Mouse (Mus musculus): ENCODE measurements at regions not wholly inside any gene's neighbourhood (a gene's known extent, or its start where the extent isn't known, plus 50 kb on each side); places are given as distances from the start of the nearest gene placed in this dataset.
A peak's percentile ranks its signal among the peaks of the same experiment; 100 is the strongest.
"Not testable (repeated sequence)": the region's sequence is repeated elsewhere in the genome, so short reads cannot be mapped to it uniquely, and the experiment has no call there.

DNA sequence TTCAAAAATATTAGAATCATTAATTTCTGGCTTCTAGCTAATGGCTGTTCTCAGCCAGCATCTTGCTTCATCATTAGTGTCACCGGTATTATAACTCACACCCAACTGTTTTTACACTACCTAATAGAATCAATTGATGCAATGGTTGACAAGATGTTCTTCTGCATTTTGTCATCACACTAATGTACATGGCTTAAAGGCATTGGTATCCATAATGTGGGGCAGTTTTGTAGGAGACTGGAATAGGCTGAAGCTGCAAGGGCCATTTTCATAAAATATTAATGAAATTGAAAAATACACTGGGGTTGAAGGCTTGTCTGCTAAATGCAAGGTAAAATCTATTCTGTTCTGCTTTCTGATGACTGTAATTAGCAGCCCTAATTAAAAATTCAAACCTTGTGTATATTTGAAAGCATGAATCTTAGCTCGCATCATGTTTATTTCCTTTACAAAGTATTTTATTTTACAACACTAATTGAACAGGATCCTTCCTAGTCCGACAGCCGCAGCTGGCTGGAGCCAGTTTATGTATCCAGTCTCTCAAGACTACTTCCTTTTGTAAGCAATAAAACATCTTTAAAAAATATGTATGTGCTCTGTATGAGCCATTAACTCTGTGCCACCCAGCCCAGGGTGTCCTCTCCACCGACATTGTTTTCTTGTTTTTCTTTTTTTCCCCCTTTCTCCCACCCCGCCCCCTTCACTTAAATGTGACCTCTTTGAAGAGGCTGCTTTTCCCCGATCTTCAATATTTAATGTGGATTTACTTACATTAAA, 259.6 kb downstream of the Pou4f1 start:
- no peak for DNase-seq

DNA sequence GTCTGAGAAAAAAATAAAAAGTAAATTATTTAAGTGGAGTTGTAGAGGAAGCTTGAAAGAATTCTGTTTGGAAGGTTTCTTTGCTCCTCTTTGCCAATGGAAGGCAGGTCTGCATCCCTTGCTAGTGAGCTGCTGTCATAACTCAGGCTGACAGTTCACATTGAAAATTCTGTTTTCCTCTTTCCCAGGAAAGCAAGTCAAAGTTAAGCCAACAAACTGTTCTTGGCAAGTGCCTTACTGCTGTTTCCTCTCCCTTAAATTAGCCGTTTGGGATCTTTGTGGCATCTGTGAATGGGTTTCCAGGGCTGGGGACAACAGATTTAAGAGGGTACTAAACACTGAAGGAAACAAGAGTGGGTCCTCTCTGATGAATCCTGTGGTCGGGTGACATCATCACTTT, 261.2 kb downstream of the Pou4f1 start:
- DNase-seq = no peak

DNA sequence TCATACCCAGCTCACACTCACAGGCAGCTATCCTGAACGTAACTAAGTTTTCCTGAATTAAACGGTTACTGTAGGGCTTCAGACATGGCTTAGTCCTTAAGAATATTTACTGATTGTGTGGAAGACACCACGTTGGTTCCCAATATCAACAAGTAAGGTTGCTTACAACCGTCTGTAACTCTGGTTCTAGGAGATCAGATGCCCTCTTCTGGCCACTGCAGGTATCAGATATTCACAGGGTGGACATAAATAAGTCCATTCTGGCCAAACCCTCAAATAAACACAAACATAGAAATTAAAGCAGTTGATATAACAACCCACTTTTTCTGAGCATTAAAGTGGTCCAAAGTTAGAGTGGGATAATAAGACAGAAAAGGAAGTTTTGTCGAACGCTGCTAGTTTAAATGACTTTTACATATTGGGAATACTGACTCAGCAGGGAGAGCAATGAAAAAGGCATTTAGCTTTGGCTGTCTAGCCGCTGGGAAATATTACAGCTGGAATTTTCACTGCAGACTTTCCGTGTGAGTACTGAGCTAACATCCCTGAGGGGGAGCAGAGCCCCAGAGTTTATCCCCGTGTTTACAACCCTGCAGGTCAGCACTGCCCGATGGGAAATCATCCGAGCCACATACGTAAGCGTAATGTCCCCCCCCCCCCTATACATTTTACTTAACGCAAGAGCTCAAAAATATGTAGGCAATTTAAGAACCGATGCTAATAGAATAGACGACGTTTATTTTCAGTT, 264.4 kb downstream of the Pou4f1 start:
- no peak for DNase-seq

DNA sequence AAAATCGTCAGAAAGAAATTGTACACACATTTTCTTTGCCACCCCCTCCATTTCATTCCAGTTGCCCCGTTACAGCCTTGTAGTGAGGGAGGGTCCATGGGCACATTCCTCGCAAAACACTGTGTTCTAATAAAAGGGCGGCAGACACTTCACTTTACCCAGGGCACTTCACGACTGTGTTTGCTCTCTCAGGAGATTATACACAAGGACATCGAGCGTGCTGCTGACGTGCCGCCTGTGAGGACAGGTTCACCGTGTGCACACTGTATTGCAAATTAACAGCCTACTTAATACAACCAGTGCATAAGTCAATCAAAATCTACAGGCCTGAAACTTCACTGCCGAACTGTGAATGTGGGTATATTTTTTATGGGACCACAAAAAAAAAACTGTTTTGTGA, 274.6 kb downstream of the Pou4f1 start:
- no peak for DNase-seq

DNA sequence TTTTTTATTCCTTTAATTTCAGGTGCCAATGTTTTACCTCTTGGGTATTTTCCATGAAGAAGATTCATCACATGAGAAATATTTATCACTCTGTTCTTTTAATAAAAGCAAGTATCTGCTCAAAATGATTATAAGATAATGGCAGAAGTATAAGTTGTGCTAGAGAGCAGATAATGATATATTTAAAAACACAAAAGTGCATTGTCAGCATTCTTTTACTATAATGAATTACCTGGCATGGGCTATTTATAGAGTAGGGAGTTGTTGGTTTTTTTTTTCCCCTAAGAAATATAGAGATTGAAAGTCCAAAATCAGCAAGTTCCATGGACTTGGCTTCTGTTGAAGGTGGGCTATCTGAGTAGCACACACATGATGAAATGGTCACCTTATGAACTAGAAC, 292.7 kb downstream of the Pou4f1 start:
- no peak for DNase-seq

DNA sequence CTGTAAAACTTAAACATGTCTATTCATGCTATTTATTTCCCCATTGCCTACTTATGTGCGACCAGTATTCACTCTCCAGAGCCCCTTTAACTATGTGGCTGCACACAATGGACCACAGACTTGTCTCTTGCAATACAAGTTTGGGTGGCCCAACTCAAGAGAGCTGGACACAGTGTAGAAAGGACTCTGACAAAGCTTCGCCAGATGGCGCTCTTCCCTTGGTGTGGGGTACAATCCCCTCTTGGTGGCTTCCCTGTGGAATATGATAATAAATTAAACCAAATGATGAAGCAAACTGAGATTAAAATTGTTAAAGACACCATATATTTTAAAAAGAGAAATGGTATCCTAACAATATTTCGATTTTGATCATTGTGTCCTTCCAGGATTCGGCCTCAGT, 302.6 kb upstream of the Ednrb start:
- DNase-seq = peak; percentile 11

DNA sequence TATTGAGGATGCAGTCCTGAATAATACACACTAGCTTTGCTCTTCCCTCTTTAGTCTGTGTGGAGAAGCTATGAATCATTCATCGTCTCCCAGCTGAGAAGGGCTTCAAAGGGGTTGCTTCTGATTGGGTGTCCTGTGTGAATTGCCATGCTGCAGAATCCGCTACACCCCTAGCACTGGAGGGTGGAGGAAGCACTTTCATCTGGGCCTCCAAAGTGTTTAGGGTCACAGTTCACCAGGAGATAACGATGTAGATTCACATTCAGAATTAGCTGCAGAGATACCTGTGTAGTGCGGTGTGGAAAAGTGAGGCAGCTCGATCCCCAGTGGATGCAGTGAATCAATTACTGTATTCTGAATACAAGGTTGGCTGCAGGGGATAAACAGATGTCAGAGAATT, 301.2 kb upstream of the Ednrb start:
- DNase-seq = no peak

DNA sequence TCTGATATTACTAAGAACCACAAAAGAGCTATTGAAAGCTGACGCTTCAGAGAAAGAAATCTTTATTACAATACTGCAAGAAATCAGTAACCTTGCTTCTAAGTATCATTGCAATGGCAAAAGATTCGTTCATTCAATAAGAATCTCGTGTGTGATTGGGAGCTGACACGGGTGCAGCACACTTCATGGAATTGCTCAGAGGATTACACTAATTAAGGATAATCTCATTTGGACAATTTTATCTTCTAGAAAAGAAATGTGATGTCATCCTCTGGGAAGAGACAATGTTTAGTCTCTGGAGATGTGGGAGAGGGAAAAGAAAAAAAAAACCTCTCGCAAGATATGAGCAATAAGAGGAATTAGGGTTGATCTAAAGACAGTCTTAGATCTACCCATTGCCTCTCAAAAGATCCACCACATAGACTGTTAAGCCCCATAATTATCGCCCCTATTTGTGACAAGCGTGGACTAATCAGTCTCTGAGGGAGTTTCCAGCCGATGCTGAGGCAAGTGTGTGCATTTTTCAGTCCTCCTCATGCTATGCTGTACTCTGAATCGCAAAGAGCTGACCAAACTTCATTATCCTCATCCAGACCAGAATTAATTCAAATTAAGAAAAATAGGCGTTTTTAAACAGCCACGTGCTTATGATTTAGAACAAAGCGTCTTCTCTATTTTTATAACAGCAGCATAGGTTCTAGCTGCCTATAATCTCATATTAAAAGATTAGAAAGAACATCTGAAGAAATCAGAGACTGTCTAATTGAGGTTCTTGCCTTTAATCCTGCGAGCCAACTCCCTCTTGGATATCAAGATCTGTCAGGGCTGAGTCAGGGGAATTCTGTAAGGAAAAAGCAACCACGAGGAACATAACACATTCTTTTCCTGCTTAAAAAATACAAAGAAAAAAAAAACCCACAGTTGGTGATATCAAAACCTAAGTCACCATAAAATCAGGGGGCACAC, 271.1 kb upstream of the Ednrb start:
- DNase-seq = no peak

DNA sequence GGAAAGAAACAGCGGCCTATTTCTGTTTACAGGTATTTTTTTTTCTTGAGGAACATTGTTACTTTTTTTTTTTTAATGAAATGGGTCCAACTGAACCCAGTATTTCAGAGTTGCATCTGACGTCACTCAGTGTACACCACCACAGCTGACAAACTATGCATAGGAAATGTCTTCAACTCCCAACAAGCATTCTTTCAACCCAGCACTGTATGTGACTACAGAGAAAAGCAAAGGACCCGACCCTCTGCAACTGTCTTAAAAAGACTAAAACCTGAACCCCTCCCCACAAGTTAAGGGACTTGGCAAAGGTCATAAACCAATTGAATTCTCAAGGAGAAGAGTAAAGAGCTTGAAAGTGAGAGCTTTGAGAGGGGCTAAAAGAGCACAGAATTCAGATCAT, 270.0 kb upstream of the Ednrb start:
- no peak for DNase-seq

DNA sequence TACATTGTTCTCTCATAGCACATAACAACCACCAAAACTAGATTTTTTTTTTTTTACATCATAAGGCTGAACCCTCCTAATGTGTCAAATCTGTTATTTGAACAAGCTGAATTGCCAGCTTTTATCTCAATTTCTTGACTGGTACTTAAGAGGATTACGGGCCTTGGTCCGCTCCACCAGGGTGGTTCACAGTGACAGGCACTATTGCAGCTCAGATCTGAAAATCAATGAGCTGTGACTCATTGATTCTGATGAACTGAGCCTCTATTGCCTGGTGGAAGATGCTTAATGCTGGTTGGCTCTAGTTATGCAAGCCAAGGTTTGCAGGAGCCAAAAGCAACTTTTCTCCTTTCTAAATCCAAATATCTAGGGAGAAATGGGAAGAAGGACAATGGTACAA, 269.2 kb upstream of the Ednrb start:
- no peak for DNase-seq

DNA sequence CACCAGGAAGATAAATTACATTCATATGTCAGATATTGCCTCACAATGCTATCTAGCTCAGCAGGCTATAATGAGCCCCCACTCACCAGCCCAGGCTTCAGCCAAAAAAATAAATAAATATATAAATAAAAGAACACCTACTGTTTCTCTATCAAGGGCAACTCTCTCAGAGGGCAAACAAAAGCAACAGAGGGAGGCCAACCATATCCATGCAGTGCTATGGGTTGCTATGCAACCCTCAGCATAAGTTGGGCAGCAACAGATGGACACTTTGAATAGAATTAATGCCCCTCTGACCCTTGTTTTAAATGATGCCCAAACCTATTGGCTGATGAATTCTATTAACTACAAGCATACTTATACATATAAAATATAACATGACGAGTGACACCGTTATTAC, 242.2 kb upstream of the Ednrb start:
- no peak for DNase-seq

DNA sequence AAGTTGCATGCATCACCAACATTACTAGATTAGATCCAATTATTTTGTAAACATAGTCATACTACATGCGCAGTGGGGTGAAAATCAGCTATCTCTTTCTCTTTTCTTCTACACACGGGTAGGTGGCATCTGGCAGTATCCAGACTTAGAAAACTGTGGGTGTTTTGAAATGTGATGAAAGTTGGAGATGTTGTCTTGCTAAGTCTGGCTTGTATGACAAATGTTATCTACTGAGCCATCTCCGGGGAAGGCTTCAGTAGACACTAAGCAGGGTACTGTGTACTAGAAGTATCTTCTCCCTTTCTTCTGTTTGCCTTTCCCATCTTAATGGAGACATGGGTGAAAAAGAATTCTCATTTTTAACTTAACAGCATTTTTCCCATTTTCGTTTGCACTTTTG, 220.0 kb upstream of the Ednrb start:
- DNase-seq = not testable (repeated sequence)

DNA sequence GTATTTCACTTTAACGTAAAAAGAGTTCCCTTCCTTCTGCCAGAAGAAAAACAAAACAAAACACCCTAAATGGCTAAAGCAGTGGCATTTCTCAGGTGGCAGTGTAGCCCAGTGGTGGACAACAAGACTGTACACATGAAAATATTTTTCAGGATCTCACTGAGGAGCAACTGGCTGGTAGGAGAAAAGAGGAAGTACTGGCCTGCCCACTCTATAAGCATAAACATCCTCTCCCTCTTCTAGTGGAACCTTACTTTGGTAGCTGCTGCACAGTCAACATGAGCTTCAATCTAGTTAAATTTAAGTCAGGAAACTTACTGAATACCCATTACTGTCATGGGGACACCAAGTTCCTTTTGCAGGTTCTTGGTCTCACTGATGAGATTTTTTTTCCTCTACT, 209.5 kb upstream of the Ednrb start:
- DNase-seq = no peak

DNA sequence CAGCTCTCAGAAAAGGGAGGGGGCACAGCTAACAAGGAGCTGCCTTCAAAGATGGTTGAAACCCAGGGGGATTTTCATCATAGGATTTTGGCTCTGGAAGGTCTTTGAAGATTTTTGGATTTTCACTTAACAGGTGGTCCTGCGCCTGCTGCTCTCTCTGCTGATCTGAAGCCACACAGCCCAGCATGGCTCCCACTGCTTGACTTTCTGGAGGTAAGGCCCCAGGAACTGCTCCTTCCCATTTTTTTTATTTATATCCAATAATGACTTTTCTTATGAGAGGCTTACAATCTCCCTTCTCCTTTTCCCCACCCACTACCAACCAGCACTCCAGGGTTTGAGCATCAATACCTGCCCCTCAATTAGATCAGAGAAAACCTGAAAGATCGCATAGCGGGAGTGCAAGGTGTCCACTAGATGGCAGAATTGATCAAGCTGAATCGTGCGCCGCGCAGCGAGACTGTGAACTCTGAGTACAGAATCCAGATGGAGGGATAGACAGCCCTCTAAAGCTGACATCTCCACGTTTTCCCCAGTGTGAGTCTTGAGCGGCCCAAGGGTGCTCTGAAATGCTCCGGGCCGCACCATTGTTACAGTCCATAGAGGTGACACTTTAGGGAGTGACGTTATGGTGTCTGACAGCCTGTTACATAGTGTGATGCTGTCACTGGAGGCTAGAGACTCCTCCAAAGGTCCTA, 194.6 kb upstream of the Ednrb start:
- DNase-seq = peak; percentile 43

DNA sequence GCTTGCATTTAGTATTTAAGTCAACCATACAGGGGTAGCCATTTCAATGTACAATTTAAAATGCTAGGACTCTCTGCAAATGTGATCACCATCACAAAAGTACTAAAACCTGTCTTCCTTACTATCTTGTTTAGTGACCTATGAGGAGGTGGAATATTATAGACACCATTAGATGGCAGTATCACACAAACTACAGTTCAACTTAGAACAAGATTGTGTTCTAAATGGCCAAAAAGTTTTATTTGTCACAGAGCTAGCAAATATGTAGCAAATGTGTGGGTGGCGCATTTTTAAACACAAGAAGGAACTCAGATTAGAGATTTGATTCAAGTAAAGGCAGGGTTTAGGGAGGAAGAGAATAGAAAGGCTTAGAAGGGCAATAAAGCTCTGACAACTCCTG, 189.4 kb upstream of the Ednrb start:
- no peak for DNase-seq

DNA sequence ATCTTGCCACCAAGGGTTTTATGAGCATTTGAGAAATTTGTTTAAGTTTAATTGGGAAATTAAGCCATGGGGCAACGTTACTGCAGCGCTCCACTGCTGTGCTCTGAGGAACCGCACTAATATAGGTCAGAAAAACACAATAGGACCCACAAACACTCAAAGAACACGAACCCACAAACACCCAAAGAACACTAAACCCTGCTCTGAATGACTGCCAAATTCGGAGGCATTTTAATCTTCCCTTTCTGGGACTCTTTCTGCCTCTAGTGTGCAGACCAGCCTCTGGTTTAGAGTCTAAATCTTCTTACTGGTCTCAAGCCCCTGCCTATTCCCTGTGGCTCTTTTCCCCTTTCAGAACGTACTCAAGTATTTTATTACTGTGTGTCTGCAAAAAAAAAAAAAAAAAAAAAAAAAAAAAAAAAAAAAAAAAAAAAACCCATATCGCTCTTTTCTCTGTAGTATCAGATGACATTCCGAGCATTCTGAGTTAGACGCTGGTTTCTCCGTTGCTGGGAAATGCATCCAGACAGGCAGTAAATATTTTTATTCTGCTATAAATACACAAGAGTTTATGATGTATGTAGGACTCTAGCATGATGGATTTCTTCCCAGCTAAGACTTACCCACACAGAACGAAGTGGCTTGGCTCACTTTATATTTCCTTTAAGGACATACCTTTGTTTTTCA, 186.7 kb upstream of the Ednrb start:
- DNase-seq = no peak

DNA sequence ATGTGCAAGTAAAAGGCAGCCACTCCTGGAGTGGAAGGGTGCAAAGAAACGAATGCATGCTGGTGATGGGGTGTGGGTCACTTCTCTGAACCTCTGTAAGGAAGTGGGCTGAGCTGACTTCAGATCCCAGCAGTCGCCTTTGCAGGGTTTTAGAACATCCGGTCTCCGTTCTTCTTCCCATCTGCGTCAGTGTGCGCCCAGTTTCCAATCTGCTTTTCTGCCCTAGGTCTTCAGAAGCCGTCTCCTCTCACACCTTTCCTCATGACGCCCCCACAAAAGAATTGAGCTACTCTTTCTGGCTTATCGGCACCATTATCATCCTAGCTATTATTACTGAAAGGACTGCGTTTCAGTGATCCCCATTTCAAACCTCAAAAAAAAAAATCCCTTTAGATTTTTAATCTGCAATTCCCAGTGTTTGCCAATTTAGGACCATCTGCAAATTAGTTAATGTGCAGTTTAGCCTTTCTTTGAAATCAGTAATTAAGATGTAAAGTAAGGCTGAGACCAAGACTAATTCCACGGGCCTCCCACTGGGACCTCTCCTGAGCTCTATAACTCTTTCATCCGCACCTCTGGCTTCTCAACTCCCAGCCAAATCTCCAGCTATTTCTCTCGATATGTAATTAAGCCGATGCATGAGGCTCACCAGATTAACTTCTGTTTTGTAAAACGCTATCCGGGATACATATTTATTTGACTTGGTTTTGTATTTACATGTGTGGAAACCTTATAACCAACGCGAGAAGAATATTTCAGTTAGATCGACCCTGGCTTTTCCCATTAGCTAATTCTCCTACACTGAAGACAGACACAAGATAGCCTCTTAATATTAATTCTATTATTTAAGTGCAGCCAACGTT, 185.7 kb upstream of the Ednrb start:
- DNase-seq = no peak

DNA sequence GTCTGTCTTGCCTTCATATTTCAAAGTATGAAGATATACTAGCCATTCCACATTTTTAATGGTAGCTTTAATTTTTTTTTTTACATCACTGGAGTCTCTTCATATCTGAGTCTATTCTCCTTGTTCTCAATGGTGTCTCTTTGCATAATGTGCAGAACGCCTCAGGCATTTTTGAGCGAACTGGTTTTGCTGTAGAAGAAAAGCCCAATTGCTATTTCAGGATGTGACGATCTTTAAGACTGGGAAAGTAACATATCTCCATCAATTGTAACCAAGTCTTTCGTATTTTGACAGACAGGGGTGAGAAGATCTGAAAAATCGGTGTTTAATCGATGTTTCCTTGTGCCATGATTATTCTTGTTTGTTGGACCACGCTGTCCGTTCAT, 183.7 kb upstream of the Ednrb start:
- DNase-seq = no peak

DNA sequence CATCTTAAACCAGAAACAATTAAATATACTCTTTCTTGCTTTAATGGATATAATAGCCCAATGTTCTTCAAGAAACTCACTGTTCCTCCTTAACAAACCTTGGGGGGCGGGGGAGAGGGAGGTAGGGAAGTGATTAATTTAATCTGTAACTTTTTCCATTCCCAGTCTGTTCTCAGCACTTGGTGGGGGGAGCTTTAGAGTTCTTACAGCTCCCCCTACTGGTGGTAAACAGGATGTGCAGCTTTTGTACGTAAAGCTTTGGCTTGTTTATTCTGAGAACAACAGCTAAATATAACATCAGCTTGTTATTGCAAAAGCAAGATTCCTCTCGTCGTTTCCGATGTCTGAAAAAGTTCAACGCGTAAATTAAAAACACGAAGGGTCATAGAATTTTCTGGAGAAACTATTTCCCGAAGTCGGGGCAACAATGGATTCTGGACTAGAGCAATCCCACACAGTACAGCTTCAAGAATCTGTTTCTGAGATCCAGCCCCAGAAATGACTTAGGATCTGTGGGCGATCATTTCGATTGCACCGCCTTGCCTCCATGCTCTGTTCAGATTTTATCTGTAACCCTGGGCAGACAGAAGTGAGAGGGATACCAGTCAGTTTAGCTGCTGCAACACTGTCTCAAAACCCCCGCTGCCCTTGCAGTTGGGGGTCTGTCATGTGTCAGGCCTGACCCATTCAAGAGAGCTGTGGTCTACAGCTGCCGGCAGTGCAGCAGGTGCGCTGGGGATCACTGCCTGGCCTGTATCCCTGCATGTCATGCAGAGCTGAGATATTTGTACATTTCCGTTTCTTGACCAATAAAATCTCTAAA, 183.1 kb upstream of the Ednrb start:
- peak; percentile 22 for DNase-seq

DNA sequence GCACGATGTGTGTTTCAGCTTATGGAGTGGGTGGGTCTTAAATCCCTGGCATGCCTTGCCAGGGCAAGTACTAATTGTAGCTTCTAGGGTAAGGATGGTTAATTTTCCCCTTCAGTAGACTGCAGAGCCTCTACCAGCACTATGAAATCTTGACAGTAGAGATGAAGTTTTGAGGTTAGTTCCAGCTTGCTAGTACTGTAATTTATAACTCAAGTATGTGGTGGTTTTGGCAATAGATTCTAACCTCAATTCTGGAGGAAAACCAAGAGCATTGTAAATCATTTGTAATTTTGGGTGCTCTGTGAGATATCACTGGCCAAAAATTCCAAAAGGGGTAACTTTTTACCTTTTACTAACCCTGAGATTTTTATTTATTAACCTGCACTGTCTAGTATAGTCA, 164.3 kb upstream of the Ednrb start:
- DNase-seq = no peak

Measured in adrenal gland, postnatal 25 days (tissue).